In the genomic region with DNA sequence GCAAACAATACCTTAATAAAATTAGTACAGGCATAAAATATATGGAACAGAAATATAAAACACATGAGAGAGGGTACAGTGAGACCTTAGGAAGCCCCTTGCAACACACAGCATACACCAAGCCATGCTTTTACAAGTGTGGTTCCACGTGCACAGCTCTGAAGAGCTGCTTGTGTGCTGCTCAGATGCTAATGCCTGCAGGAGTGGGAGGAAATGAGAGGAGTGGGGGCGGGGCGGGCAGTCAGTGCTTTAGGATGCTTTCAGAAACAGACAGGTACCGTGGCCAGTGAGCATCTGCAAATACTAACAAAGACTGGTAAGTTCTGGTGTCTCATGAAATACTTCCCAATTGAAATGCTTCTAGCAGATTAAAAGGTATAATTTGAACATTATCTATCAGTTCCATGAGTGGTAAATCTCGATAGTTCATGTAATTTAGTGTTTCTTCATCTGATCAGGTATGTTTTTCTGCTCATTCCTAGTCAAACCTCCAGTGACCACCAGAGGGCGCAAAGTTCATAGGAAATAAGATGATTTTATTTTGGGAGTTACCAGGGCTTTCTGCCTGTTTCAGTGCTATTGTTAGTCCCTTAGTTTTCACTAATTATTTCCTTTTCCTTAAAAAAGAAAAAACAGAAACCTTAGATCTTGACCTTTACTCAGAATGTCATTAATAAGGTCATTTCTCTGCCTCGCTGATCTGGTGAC, we compare ENCODE assay signal across 9 mouse cellular contexts. TPM values are rescaled to one million over a fixed set of nuclear protein-coding genes. Genes with fewer than 3 reads are reported as not detected.
DNase-seq lines count a peak whose midpoint lies in the region; ATAC-seq and TF ChIP-seq lines count a peak whose summit lies in the region.
"Had no signal": no experiment of that assay in that cellular context is flagged by ENCODE, and none has a peak within 500 bp of the region (broad histone marks: within the 10 kb centered on the region; RNA-seq: fewer than 3 reads in every experiment).

No protein-coding gene starts in this region.

- H3K27ac ChIP-seq in heart, postnatal 0 days (ENCODE audit: low read depth), result no peak overlapping the region
- H3K27ac ChIP-seq in heart, embryonic 10.5 days, result no peak overlapping the region
- H3K27ac ChIP-seq: liver, embryonic 13.5 days had no signal

- H3K4me3 ChIP-seq in heart, postnatal 0 days (ENCODE audit: low read depth, low read length), result no peak overlapping the region
- no peak overlapping the region for H3K4me3 ChIP-seq in heart, embryonic 10.5 days
- H3K4me3 ChIP-seq: liver, embryonic 13.5 days had no signal

- TF ChIP-seq EP300 in heart, postnatal 0 days (IDR thresholded peaks at IDR 0.05; ENCODE audit: low read depth), result no peak

- no peaks in the 10 kb centered on the region for H3K4me1 ChIP-seq in heart, postnatal 0 days (ENCODE audit: control insufficient read depth, insufficient read depth)
- no peaks in the 10 kb centered on the region for H3K4me1 ChIP-seq in heart, embryonic 10.5 days
- H3K4me1 ChIP-seq: liver, embryonic 13.5 days had no signal

- 31% methylated on average over 7 of the region's 7 CpGs for WGBS in heart, postnatal 0 days
- 29% methylated on average over 7 of the region's 7 CpGs for WGBS in heart, embryonic 10.5 days

- ATAC-seq in heart, postnatal 0 days (ENCODE audit: insufficient read depth, low read depth), result no peak

- H3K9ac ChIP-seq in heart, postnatal 0 days (replicated peaks; ENCODE audit: low read depth, low read length), result no peak overlapping the region
- H3K9ac ChIP-seq: liver, embryonic 13.5 days had no signal

- peak; percentile 51 for DNase-seq in heart, postnatal 0 days (ENCODE audit: low spot score)
- no peak for DNase-seq in heart, embryonic 10.5 days (ENCODE audit: low spot score)
- peak; percentile 80 for DNase-seq in adrenal gland, postnatal 14 days
- peak; percentile 46 for DNase-seq in embryo, embryonic 11.5 days (ENCODE audit: low read depth, low spot score)
- peak; percentile 76 for DNase-seq in heart, postnatal 4 days
- peak; percentile 87 for DNase-seq in layer of hippocampus, postnatal 10 days (ENCODE audit: low spot score in 2 of 2)
- DNase-seq in mesoderm, embryonic 11.5 days (ENCODE audit: low read depth, low spot score), result peak; percentile 67
- DNase-seq in right cerebral cortex, postnatal 36 days (ENCODE audit: low spot score in 2 of 2), result peak; percentile 59
- DNase-seq: liver, embryonic 13.5 days had no signal

- H3K27me3 ChIP-seq in heart, postnatal 0 days (ENCODE audit: control insufficient read depth, insufficient read depth, low read length), result no peaks in the 10 kb centered on the region
- H3K27me3 ChIP-seq in heart, embryonic 10.5 days (ENCODE audit: insufficient read depth, poor library complexity, severe bottlenecking), result no peaks in the 10 kb centered on the region
- H3K27me3 ChIP-seq: liver, embryonic 13.5 days had no signal

- no peaks in the 10 kb centered on the region for H3K9me3 ChIP-seq in heart, postnatal 0 days (replicated peaks; ENCODE audit: control insufficient read depth, low read length)
- H3K9me3 ChIP-seq in heart, embryonic 10.5 days, result no peaks in the 10 kb centered on the region
- H3K9me3 ChIP-seq: liver, embryonic 13.5 days had no signal

- H3K4me2 ChIP-seq in heart, postnatal 0 days (ENCODE audit: low read depth, low read length), result no peak overlapping the region
- H3K4me2 ChIP-seq: liver, embryonic 13.5 days had no signal

- TF ChIP-seq CTCF in heart, postnatal 0 days (IDR thresholded peaks at IDR 0.05; ENCODE audit: low read depth), result peak; percentile 74

- H3K36me3 ChIP-seq in heart, postnatal 0 days (replicated peaks; ENCODE audit: control insufficient read depth, insufficient read depth, low read length), result no peaks in the 10 kb centered on the region
- peaks cover 15% of the 10 kb centered on the region for H3K36me3 ChIP-seq in heart, embryonic 10.5 days

RNA-seq across cellular contexts. Expression of gene Acbd6, which starts 17.2 kb away (rescaled TPM):
- 46.3 and 63.6 TPM in 2 replicates for total RNA-seq in heart, postnatal 0 days (2014; rRNA removed; ENCODE audit: low replicate concordance)
- 55.0 and 55.7 TPM in 2 replicates for polyA plus RNA-seq in heart, postnatal 0 days (2015; fragmentation: Nextera tagmentation; extraction: Ambion mirVana)
- 55.6 and 71.2 TPM in 2 replicates for polyA plus RNA-seq in heart, embryonic 10.5 days (2016; fragmentation: Nextera tagmentation; extraction: Ambion mirVana)
- total RNA-seq in adrenal gland, postnatal 14 days (2021), result 73.9 and 82.1 TPM in 2 replicates
- 10 to 100 TPM; 66.1 to 67.6 TPM for total RNA-seq in heart, postnatal 4 days (2021)
- 100 to 1,000 TPM; 112 to 121 TPM for total RNA-seq in layer of hippocampus, postnatal 10 days (2021)
